Mouse (Mus musculus) limb, embryonic 10.5 days (tissue): Measurements from ENCODE around the gene Hlx. TPM values are rescaled to one million over a fixed set of nuclear protein-coding genes. Genes with fewer than 3 reads are reported as not detected.

Source experiments
- DNase-seq: peaks from one replicate; pipeline ENCODE4 v3.0.0-alpha.2; 2017; ENCODE audit warnings: low spot score
- H3K27ac ChIP-seq: fragments of 300-500 bp; sonication (generic); 2 replicates; pipeline ENCODE4 v1.5.1; 2016; ENCODE audit warnings: mild to moderate bottlenecking
- H3K27me3 ChIP-seq: fragments of 300-500 bp; sonication (generic); 2 replicates; pipeline ENCODE4 v1.6.1; 2016; ENCODE audit warnings: low read depth, mild to moderate bottlenecking; ENCODE audit not compliant: poor library complexity, severe bottlenecking
- H3K36me3 ChIP-seq: fragments of 300-500 bp; sonication (generic); 2 replicates; pipeline ENCODE4 v1.6.1; 2016; ENCODE audit warnings: mild to moderate bottlenecking, moderate library complexity
- H3K4me1 ChIP-seq: fragments of 300-500 bp; sonication (generic); 2 replicates; pipeline ENCODE4 v1.6.1; 2016
- H3K4me3 ChIP-seq: fragments of 300-500 bp; sonication (generic); 2 replicates; pipeline ENCODE4 v1.5.1; 2016; ENCODE audit warnings: mild to moderate bottlenecking, moderate library complexity
- H3K9me3 ChIP-seq: fragments of 300-500 bp; sonication (generic); replicated peaks from 2 replicates; pipeline ENCODE4 v1.6.1; 2016; ENCODE audit warnings: mild to moderate bottlenecking
- WGBS: fragments of 180-500 bp; shearing (Covaris S2); methylation state at CpG from one replicate; pipeline ENCODE4 v1.1.7; 2016; 5-methylcytosine and 5-hydroxymethylcytosine counted together
- polyA plus RNA-seq: library from polyadenylated mRNA; unstranded; fragments of >200 nt; fragmentation: Nextera tagmentation; extraction: Ambion mirVana; gene quantifications from 2 replicates; pipeline ENCODE4 v1.2.1, GENCODE M21; 2016

Gene Hlx
- polyA plus RNA-seq, result 7.2 and 9.5 TPM in 2 replicates

DNA sequence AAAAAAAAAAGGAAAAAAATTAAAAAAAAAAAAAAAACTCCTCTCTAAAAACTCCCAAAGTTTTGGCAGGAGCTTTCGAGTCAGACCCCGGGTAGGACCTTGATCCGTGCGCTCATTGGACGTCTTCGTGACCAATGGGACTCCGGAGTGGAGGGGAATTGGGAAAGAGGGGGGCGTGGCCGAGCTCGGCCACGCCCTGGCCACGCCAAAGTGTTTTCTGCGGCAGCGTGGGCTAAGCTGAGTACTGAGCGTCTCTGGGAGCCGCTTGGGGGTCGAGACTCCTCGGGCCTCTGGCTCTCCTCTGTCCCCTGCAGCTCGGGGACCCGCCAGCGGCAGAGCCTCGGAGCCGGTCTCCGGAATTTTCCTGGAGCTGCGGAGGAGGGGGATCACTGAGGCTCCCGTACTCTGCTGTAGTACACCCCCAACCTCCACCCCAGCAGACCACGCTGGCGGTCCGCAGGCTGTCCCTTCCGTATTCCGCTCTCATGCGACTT, at the start of gene Hlx:
Hlx (minus strand) TSS at position 64 of the 494 bp plus-strand sequence.
- peaks cover 97% of the 10 kb centered on the region for H3K27me3 ChIP-seq
- H3K4me3 ChIP-seq, result peak within 1 kb of the TSS; percentile 72
- no peaks in the 10 kb centered on the region for H3K36me3 ChIP-seq
- peak; percentile 89 for DNase-seq
- peak within 1 kb of the TSS; percentile 75 for H3K27ac ChIP-seq
- peaks cover 25% of the 10 kb centered on the region for H3K4me1 ChIP-seq
- no peaks in the 10 kb centered on the region for H3K9me3 ChIP-seq
- under 1% methylated on average over 32 of the region's 32 CpGs for WGBS

DNA sequence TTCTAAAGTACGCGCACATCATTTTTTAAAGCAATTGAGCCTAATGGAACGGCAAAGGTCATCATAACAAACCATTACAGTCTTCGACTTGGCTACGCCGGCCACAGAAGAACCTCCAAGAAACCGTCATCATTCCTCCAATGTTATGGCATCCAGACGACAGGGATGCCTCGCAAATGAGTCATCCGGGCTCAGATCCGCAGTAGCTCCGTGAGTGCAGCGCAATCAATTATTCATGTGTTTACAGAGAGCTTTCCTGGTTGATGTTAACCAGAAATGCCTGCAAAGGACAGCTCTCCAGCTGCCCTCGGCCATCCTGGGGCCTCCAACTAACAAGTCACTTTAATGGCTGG, 49.7 kb upstream of the Hlx start:
- 28% methylated on average over 14 of the region's 14 CpGs for WGBS
- no peaks in the 10 kb centered on the region for H3K9me3 ChIP-seq
- DNase-seq, result no peak
- no peaks in the 10 kb centered on the region for H3K4me1 ChIP-seq
- H3K27me3 ChIP-seq, result peaks cover 4% of the 10 kb centered on the region; the same call in 1 of the 2 replicates
- H3K36me3 ChIP-seq, result no peaks in the 10 kb centered on the region
- no peak overlapping the region for H3K27ac ChIP-seq
- no peak overlapping the region for H3K4me3 ChIP-seq

DNA sequence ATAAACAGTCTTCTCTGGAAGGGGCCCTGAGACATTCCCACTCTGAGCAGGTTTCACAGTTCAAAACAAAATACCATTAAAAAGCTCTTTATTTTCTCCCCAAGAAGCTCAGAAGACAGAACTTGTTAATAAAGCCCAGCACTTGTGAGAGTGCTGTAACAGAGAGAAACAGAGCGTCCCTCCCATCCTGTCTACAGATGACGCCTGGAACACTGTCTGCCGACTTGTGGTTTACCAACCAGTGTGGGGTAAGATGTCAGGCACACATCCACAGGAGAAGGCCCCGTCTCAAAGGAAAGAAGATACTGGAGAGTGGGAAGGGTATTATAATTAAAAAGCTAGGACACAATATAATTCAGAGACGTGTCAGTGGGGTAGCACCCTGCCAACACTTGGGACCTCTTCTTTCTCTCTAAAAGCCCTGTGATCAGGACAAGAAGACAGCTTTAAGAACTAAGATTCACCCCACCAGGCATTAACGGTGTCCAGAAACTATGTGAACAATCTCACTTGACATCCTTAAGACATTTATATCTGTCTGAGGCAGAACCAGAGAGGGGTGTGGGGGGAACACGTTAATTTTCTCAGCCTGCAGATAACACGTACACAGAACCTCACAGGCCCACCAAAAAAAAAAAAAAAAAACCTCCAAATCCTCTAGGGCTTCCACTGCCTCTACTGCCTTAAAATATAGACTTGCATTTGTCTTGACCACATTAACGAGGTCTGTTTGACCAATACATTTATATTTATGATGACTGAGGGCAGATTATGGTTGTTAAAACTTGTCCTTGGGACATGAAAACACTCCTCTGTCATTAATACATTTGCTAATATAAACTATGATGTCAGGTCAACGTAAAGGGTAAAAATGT, 49.1 kb upstream of the Hlx start:
- 51% methylated on average over 10 of the region's 10 CpGs for WGBS
- Histone ChIP-seq H3K27ac (no peak overlapping the region), H3K36me3 (no peaks in the 10 kb centered on the region), H3K4me1 (no peaks in the 10 kb centered on the region), H3K9me3 (no peaks in the 10 kb centered on the region), H3K27me3 (peaks cover 6% of the 10 kb centered on the region; the same call in 1 of the 2 replicates), H3K4me3 (no peak overlapping the region)
- no peak for DNase-seq

DNA sequence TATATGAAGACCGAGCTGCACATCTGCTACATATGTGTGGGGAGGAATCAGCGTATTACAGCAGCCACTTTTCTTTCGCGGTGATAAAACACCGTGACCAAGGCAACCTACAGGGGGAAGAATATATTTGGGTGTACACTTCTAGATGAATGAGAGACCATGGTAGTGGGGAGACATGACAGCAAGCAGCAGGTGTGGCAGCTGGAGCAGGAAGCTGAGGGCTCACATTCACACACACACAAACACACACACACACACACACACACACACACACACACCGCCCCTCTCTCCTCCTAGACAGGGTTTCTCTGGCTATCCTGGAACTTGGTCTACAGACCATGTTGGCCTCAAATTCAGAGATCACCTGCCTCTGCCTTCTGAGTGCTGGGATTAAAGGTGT, 45.7 kb upstream of the Hlx start:
- Histone ChIP-seq H3K36me3 (no peaks in the 10 kb centered on the region), H3K4me3 (no peak overlapping the region), H3K27ac (no peak overlapping the region), H3K9me3 (no peaks in the 10 kb centered on the region), H3K27me3 (peaks cover 17% of the 10 kb centered on the region), H3K4me1 (no peaks in the 10 kb centered on the region)
- 95% methylated on average over 6 of the region's 6 CpGs for WGBS
- DNase-seq, result no peak

DNA sequence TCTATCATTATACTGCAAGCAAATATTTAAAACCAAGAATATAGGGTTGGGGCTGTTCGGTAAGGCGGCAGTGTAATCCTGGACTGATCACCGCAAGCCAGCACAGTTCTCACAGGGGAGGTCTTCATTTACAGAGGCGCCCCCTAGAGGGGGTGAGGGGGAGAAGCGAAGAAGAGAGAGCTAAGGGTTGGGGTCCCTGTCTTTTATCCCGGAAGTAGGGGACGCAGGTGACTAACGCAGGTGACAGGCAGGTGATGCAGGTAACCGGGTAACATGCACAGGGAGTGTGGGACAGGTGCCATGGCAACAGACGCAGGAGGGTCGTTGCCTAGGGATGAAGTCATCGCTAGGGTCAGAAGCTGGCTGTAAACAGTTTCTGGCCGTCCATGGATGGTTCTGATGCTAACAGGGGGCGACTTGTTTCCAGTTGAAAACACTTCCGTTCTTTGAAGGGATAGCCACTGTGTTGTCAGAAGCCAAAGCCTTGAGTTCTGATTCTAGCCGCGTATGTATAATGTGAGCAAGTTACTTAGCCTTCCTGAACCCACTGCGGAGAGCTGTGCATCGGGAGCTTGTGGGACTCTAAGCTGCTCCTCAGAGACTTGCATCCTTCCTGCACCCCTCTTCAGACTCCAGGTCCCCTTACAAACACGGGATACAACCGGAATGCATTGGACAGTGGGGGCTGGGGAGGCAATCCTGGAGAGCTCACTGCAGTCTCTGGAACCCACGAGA, 44.8 kb upstream of the Hlx start:
- H3K36me3 ChIP-seq, result no peaks in the 10 kb centered on the region
- 33% methylated on average over 22 of the region's 22 CpGs for whole genome bisulfite sequencing
- no peak for DNase-seq
- H3K27ac ChIP-seq, result no peak overlapping the region
- H3K27me3 ChIP-seq, result peaks cover 18% of the 10 kb centered on the region
- peaks cover under 1% of the 10 kb centered on the region; the same call in 1 of the 2 replicates for H3K4me1 ChIP-seq
- no peaks in the 10 kb centered on the region for H3K9me3 ChIP-seq
- no peak overlapping the region for H3K4me3 ChIP-seq

DNA sequence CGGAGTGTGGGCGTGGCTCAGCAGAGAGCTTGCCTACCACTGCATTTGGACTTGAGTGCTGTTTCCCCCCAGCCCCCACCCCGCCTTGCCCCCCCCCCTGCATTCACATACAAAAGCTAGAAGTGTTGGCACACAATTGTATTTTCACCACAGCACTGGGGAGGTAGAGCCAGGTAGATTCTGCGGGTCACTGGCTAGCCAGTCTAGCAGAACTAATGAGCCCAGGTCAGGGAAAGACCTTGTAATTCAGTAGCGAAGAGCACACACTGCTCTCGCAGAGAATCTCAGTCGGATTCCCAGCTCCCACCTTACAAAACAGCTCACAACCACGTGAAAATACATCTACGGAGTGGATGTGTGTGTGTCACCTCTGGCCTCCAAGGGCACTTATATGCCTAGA, 42.9 kb upstream of the Hlx start:
- no peak overlapping the region for H3K27ac ChIP-seq
- no peak overlapping the region for H3K4me3 ChIP-seq
- H3K36me3 ChIP-seq, result no peaks in the 10 kb centered on the region
- no peak for DNase-seq
- WGBS, result 60% methylated on average over 9 of the region's 9 CpGs
- peaks cover 29% of the 10 kb centered on the region for H3K27me3 ChIP-seq
- no peaks in the 10 kb centered on the region for H3K9me3 ChIP-seq
- H3K4me1 ChIP-seq, result peaks cover 11% of the 10 kb centered on the region

DNA sequence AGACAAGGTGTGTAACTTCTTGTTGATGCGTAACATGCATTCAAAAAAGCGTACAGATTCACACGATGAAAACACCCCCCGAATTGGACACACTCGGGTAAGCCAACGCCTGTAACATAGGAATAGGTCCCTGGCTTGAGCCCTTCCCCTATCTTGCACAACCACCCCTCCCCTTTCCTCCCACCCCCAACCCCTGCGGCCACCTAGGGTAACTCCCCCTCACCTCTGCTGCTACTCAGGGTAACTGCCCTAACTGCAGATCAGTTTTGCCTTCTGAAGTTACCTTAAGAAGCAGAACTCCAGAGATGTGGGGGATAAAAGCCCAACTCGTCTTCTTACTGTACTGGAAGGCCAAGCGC, 39.5 kb upstream of the Hlx start:
- peak; percentile 42 for DNase-seq
- H3K9me3 ChIP-seq, result no peaks in the 10 kb centered on the region
- no peak overlapping the region for H3K27ac ChIP-seq
- H3K36me3 ChIP-seq, result no peaks in the 10 kb centered on the region
- H3K27me3 ChIP-seq, result peaks cover 25% of the 10 kb centered on the region
- H3K4me1 ChIP-seq, result peaks cover 11% of the 10 kb centered on the region
- H3K4me3 ChIP-seq, result peak overlapping the region; percentile 21
- 12% methylated on average over 9 of the region's 9 CpGs for WGBS

DNA sequence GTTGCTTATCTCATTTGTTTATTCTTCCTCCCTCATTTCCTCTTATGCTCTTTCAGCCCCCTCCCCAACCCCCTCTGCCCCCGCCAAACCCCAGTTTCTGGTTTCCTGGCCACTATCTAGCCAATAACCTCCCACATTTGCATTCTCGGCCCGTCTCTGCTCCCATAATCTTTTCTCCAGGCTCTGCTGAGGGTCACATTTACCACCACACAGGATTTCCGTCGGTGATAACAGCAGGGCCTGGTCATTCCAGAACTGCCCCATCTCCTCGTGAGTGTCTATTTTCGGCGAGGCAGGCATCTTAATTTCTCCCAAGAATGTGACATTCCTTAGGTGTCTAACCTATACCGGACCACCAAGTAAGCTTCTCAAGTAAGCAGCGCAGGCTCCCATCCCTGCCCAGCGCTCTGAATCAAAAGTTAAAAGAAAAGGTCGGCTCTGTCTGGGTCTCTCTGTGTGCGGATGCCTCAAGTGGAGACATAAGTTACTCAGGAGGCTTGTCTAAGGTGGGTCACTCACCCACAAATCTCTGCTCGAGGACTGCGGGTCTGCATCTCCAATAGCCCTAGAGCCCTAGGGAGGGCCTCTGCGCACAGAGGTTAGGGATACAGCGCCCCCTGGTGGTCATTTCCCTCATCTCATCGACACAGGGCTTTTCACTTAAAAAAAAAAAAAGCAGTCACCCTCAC, 38.9 kb upstream of the Hlx start:
- Histone ChIP-seq H3K27ac (no peak overlapping the region), H3K36me3 (no peaks in the 10 kb centered on the region), H3K27me3 (peaks cover 21% of the 10 kb centered on the region), H3K9me3 (no peaks in the 10 kb centered on the region), H3K4me3 (peak overlapping the region; percentile 22; the same call in 1 of the 2 replicates), H3K4me1 (peaks cover 11% of the 10 kb centered on the region)
- 23% methylated on average over 18 of the region's 18 CpGs for WGBS
- peak; percentile 92 for DNase-seq

DNA sequence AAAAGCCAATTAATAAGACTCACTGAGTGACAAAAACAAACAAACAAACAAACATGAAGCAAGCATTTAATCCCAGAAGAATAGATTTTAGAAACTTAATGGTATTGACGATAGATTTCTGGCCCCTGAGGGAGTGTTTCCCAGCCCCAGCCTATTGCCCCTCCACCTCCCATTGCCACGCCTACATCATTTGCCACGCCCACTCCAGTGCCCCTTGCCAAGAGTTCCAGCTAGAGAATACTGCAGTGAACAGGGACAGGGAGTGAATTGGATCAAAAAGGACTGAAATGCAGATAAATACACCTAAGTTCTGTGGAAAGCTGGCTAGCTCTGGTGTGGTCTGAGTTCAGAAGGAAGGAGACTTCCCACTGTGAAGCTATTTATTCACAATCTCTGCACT, 31.4 kb upstream of the Hlx start:
- Histone ChIP-seq H3K36me3 (no peaks in the 10 kb centered on the region), H3K9me3 (no peaks in the 10 kb centered on the region), H3K27ac (no peak overlapping the region), H3K4me3 (no peak overlapping the region), H3K4me1 (no peaks in the 10 kb centered on the region), H3K27me3 (no peaks in the 10 kb centered on the region)
- DNase-seq, result no peak
- 48% methylated on average over 3 of the region's 3 CpGs for WGBS

DNA sequence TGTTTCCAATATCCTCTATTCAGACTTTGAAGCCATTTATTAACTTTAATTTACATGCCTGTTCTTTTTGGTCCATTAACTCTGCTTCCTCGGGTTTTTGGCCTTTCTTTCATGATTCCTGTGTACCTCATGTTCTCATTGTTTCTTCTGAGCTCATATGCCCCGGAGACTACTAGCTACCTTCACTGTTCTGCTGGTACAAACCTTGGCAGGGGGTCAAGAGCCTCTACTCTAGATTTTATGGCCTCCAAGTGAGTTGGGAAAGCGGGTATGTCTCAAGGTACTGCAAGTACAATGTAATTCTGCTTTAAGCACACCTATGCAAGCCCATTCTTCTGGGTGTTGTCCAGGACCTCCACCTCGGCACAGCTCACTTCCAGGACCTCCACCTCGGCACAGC, 30.5 kb upstream of the Hlx start:
- no peak for DNase-seq
- Histone ChIP-seq H3K27ac (no peak overlapping the region), H3K9me3 (no peaks in the 10 kb centered on the region), H3K4me3 (no peak overlapping the region), H3K27me3 (no peaks in the 10 kb centered on the region), H3K36me3 (no peaks in the 10 kb centered on the region), H3K4me1 (no peaks in the 10 kb centered on the region)
- 82% methylated on average over 5 of the region's 5 CpGs for WGBS

DNA sequence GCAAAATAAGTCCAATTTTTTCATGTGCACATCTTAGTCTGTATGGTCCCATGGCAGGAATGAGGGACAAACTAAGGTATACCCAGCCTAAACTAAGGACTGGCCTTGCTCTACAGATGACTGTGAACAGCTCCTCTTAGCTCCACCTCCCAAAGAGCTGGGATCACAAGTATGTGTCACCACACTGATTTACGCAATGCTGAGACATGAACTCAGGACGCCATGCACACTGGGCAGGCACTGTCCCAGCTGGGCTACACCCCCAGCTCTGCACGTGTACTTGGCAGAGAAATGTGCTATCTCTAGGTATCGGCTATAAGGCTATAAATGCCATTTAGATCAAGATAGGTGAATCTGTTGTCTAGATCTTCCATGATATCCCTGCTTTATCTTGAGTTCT, 29.6 kb upstream of the Hlx start:
- no peak overlapping the region for H3K4me3 ChIP-seq
- WGBS, result 70% methylated on average over 4 of the region's 4 CpGs
- H3K4me1 ChIP-seq, result no peaks in the 10 kb centered on the region
- H3K27me3 ChIP-seq, result no peaks in the 10 kb centered on the region
- H3K27ac ChIP-seq, result no peak overlapping the region
- no peaks in the 10 kb centered on the region for H3K36me3 ChIP-seq
- H3K9me3 ChIP-seq, result no peaks in the 10 kb centered on the region
- no peak for DNase-seq

DNA sequence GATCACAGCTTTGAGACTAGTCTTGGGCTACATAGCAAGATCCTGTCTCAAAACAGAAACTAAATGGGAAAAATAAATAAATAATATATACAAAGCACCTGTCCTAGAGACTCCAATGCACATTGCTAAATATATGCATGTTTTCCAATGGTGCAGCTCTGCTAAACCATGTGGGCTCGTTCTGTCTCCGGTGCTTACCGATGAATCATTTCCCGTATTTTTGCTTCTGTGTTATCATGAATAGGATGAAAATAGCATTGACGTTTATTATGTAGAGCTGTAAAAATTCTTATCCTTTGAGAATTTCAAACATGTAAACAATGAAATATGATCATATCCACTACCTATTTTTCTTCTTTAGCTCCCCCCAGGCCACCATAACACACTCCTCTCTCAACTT, 20.3 kb upstream of the Hlx start:
- H3K27ac ChIP-seq, result no peak overlapping the region
- H3K27me3 ChIP-seq, result no peaks in the 10 kb centered on the region
- no peak overlapping the region for H3K4me3 ChIP-seq
- 91% methylated on average over 5 of the region's 5 CpGs for WGBS
- H3K36me3 ChIP-seq, result no peaks in the 10 kb centered on the region
- no peaks in the 10 kb centered on the region for H3K4me1 ChIP-seq
- DNase-seq, result no peak
- H3K9me3 ChIP-seq, result no peaks in the 10 kb centered on the region
